Mouse (Mus musculus) hindbrain, embryonic 15.5 days (tissue): Measurements from ENCODE around the gene Ip6k1. TPM values are rescaled to one million over a fixed set of nuclear protein-coding genes. Genes with fewer than 3 reads are reported as not detected.

ENCODE experiments used
- ATAC-seq: fragments of 200-750 bp; cut with Nextera tagmentation; 2 replicates; pipeline ENCODE4 v1.8.0; 2017; ENCODE audit warnings: low read depth, moderate number of reproducible peaks, moderate TSS enrichment; ENCODE audit not compliant: low FRiP score
- H3K27ac ChIP-seq: fragments of 300-500 bp; sonication (generic); replicated peaks from 2 replicates; pipeline ENCODE4 v1.5.1; 2015; ENCODE audit warnings: mild to moderate bottlenecking, inconsistent platforms
- H3K27me3 ChIP-seq: fragments of 300-500 bp; sonication (generic); 2 replicates; pipeline ENCODE4 v1.6.1; 2015; ENCODE audit warnings: control low read depth, inconsistent platforms
- H3K36me3 ChIP-seq: fragments of 300-500 bp; sonication (generic); 2 replicates; pipeline ENCODE4 v1.6.1; 2015; ENCODE audit warnings: control low read depth, inconsistent platforms
- H3K4me1 ChIP-seq: fragments of 300-500 bp; sonication (generic); replicated peaks from 2 replicates; pipeline ENCODE4 v1.6.1; 2015; ENCODE audit warnings: control low read depth, inconsistent platforms
- H3K4me2 ChIP-seq: fragments of 300-500 bp; sonication (generic); 2 replicates; pipeline ENCODE4 v1.6.1; 2015; ENCODE audit warnings: moderate library complexity, mild to moderate bottlenecking, inconsistent platforms
- H3K4me3 ChIP-seq: fragments of 300-500 bp; sonication (generic); 2 replicates; pipeline ENCODE4 v1.5.1; 2015; ENCODE audit warnings: mild to moderate bottlenecking, inconsistent platforms
- H3K9ac ChIP-seq: fragments of 300-500 bp; sonication (generic); 2 replicates; pipeline ENCODE4 v1.6.1; 2015; ENCODE audit warnings: inconsistent platforms
- H3K9me3 ChIP-seq: fragments of 300-500 bp; sonication (generic); 2 replicates; pipeline ENCODE4 v1.6.1; 2016; ENCODE audit warnings: control low read depth, inconsistent platforms
- WGBS: fragments of 180-500 bp; shearing (Covaris S2); methylation state at CpG from one replicate; pipeline ENCODE4 v1.1.7; 2015; 5-methylcytosine and 5-hydroxymethylcytosine counted together
- polyA plus RNA-seq: library from polyadenylated mRNA; unstranded; fragments of >200 nt; fragmentation: Nextera tagmentation; extraction: Ambion mirVana; gene quantifications from 2 replicates; pipeline ENCODE4 v1.2.1, GENCODE M21; 2015

Gene Ip6k1
- polyA plus RNA-seq, 1 experiment from 2014 or later, result 112 TPM

- 90% methylated on average over 7 of the region's 7 CpGs for WGBS
- Histone ChIP-seq H3K4me2 (no peak overlapping the region), H3K27me3 (no peaks in the 10 kb centered on the region), H3K4me3 (no peak overlapping the region), H3K36me3 (peaks cover 8% of the 10 kb centered on the region), H3K27ac (no peak overlapping the region), H3K9ac (no peak overlapping the region), H3K9me3 (no peaks in the 10 kb centered on the region), H3K4me1 (no peaks in the 10 kb centered on the region)
- no peak for ATAC-seq
These were observed 67.2 kb downstream of the Ip6k1 start for GRCm38 (mm10) chr9:108069529-108069928.

DNA sequence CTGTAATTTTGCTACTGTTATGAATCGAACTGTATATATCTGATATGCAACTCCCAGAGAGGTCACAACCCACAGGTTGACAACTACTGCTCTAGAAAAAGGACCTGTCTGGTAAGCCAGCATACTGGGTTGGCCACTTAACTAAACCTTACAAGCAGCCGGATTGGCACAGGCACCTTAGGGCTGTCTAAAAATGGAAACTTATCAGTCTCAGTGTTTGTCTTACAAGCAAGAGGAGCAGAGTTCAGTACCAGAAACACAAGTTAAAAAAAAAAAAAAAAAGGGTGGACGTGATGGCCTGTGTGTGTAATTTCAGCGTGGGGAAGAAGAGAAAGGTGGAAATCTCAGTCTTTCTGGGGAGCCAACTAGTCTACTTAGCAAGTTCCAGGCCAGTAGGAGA lies 69.5 kb downstream of the Ip6k1 start:
- H3K4me3 ChIP-seq, result no peak overlapping the region
- no peak overlapping the region for H3K9ac ChIP-seq
- H3K36me3 ChIP-seq, result peaks cover 8% of the 10 kb centered on the region
- WGBS, result 96% methylated on average over 3 of the region's 4 CpGs
- H3K4me2 ChIP-seq, result no peak overlapping the region
- H3K4me1 ChIP-seq, result no peaks in the 10 kb centered on the region
- no peaks in the 10 kb centered on the region for H3K9me3 ChIP-seq
- ATAC-seq, result no peak
- no peaks in the 10 kb centered on the region for H3K27me3 ChIP-seq
- no peak overlapping the region for H3K27ac ChIP-seq

DNA sequence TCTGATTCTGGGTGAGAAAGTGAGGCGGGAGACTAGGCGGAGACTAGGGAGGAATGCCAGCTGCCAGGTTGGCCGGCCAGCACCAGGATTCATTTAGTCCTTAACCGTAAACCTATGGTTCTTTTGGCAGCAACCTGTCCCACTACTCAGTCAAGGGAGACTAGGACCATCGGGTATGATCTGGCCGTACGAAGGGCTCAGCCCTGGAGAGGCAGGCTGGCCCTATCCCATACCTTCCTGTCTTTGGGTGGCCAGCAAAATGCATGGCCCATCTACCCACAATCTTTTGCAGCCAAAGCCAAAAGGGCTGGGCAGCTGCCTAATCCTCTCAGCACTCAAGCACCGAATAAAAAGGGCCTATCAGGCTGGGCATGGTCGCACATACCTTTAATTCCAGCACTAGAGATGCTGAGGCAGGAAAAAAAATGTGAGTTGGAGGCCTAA lies 70.2 kb downstream of the Ip6k1 start:
- Histone ChIP-seq H3K27ac (no peak overlapping the region), H3K9ac (no peak overlapping the region), H3K4me1 (peaks cover under 1% of the 10 kb centered on the region; the same call in 1 of the 2 replicates), H3K36me3 (peaks cover 8% of the 10 kb centered on the region), H3K4me3 (no peak overlapping the region), H3K4me2 (no peak overlapping the region), H3K9me3 (no peaks in the 10 kb centered on the region), H3K27me3 (no peaks in the 10 kb centered on the region)
- no peak for ATAC-seq
- WGBS, result 75% methylated on average over 9 of the region's 9 CpGs

- H3K9ac ChIP-seq, result no peak overlapping the region
- H3K27me3 ChIP-seq, result no peaks in the 10 kb centered on the region
- peaks cover 8% of the 10 kb centered on the region for H3K4me1 ChIP-seq
- no peak overlapping the region for H3K4me2 ChIP-seq
- ATAC-seq, result no peak
- H3K27ac ChIP-seq, result no peak overlapping the region
- 66% methylated on average over 7 of the region's 7 CpGs for WGBS
- peaks cover 8% of the 10 kb centered on the region for H3K36me3 ChIP-seq
- H3K9me3 ChIP-seq, result no peaks in the 10 kb centered on the region
- H3K4me3 ChIP-seq, result no peak overlapping the region
These were observed 71.0 kb downstream of the Ip6k1 start for GRCm38 (mm10) chr9:108073141-108073930.

DNA sequence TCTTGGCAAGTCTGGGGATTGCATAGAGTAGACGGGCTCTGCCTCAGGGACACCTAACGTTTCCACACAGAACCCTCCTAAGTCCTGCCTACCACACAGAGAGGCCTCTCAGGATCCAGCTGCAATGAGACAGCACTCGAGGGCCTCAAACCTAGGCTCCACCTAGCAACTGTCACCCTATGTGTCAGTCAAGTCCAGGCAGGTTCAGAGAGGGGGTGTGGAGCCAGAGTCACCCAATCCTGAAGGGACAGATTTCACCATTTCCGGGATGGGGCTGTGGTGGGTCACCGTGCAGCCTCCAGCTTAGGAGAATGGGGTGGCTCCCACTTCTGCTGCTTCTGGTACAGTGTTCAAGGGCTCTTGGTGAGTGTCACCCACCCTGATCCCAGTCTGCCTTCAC lies 77.9 kb downstream of the Ip6k1 start, which contains the start of gene Mst1:
Gene Mst1, plus strand, starts transcription at position 269 of the 400 bp plus-strand sequence.
- peaks cover 7% of the 10 kb centered on the region for H3K36me3 ChIP-seq
- H3K9me3 ChIP-seq, result no peaks in the 10 kb centered on the region
- 80% methylated on average over 5 of the region's 5 CpGs for WGBS
- peak within 1 kb of the TSS; percentile 88 for H3K4me2 ChIP-seq
- peak within 1 kb of the TSS; percentile 99 for H3K9ac ChIP-seq
- H3K4me1 ChIP-seq, result peaks cover 29% of the 10 kb centered on the region
- peaks cover 33% of the 10 kb centered on the region for H3K27me3 ChIP-seq
- peak within 1 kb of the TSS; percentile 94 for H3K4me3 ChIP-seq
- ATAC-seq, result no peak
- H3K27ac ChIP-seq, result 0 out of 2 replicates have a peak within 1 kb of the TSS, but pooled peaks have one; percentile 31

DNA sequence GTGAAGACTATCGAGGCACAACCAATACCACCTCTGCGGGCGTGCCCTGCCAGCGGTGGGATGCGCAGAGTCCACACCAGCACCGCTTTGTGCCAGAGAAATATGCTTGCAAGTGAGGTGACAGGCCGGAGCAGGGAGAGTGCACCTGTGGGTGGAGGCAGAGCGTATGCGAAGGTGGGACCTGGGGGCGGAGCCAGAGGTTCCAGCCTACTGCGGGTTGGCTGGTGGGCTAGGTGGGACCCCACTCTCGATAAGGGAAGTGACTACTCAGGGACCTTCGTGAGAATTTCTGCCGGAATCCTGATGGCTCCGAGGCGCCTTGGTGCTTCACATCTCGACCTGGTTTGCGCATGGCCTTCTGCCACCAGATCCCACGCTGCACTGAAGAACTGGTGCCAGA lies 80.2 kb downstream of the Ip6k1 start:
- Histone ChIP-seq H3K27ac (no peak overlapping the region), H3K4me3 (peak overlapping the region; percentile 11), H3K27me3 (peaks cover 33% of the 10 kb centered on the region), H3K4me1 (peaks cover 29% of the 10 kb centered on the region), H3K36me3 (peaks cover 30% of the 10 kb centered on the region), H3K4me2 (peak overlapping the region; percentile 46), H3K9ac (no peak overlapping the region), H3K9me3 (no peaks in the 10 kb centered on the region)
- no peak for ATAC-seq
- 5% methylated on average over 18 of the region's 19 CpGs for WGBS

DNA sequence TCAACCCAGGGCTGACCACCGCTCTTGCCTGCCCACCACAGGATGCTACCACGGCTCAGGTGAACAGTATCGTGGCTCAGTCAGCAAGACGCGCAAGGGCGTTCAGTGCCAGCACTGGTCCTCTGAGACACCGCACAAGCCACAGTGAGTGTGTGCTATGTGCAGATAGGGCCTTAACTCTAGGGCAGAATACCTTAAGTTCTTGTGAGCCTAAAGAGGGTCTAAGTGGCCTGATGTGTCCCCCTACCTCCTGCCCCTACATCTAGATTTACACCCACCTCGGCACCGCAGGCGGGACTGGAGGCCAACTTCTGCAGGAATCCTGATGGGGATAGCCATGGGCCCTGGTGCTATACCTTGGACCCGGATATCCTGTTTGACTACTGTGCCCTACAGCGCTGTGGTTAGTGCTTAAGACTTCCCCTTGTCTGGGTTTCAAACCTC lies 80.7 kb downstream of the Ip6k1 start, which contains the start of gene Rnf123:
Gene Rnf123, minus strand, starts transcription at position 359 of the 444 bp plus-strand sequence.
- Histone ChIP-seq H3K27ac (no peak within 1 kb of the TSS), H3K36me3 (peaks cover 34% of the 10 kb centered on the region), H3K4me3 (peak within 1 kb of the TSS; percentile 11), H3K9ac (no peak within 1 kb of the TSS), H3K4me1 (peaks cover 24% of the 10 kb centered on the region), H3K4me2 (peak within 1 kb of the TSS; percentile 46), H3K27me3 (peaks cover 33% of the 10 kb centered on the region), H3K9me3 (no peaks in the 10 kb centered on the region)
- 40% methylated on average over 12 of the region's 12 CpGs for WGBS
- no peak for ATAC-seq

DNA sequence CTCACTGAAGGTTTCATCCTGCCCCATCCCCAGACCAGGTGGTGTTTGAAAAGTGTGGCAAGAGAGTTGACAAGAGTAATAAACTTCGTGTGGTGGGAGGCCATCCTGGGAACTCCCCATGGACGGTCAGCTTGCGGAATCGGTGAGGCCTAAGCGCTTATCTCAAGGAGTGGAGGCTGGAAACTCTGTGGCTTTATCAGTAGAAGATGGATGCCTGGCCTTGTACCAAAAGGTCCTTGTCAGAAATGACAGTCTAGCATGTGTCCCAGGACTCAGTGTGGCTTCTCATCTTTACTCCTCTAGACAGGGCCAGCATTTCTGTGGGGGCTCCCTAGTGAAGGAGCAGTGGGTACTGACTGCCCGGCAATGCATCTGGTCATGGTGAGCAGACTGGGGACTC lies 81.3 kb downstream of the Ip6k1 start:
- Histone ChIP-seq H3K36me3 (peaks cover 37% of the 10 kb centered on the region), H3K27me3 (peaks cover 33% of the 10 kb centered on the region), H3K4me2 (no peak overlapping the region), H3K27ac (no peak overlapping the region), H3K4me1 (peaks cover 19% of the 10 kb centered on the region), H3K9me3 (no peaks in the 10 kb centered on the region), H3K9ac (no peak overlapping the region), H3K4me3 (no peak overlapping the region)
- no peak for ATAC-seq
- WGBS, result 89% methylated on average over 6 of the region's 6 CpGs

DNA sequence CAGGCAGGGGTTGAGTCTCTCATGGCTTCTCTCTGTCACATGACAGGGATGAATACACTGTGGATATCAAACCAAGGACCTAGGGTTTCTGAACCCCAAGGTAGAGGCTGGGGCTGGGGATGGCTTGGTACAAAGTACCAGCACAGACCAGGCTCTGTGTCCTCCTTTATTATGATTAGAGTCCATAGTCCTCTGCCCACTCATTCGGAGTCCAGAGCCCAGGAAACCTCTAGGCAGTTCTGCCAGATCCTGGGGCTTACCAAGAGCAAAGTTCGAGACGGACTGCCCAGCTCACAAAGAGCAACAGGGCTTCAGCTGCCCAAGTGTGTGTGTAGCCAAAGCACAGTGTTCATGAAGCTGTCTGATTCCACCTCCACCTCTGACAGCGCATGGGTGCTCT lies 83.0 kb downstream of the Ip6k1 start:
- H3K27me3 ChIP-seq, result peaks cover 33% of the 10 kb centered on the region
- H3K4me1 ChIP-seq, result peaks cover 12% of the 10 kb centered on the region
- no peak for ATAC-seq
- no peak overlapping the region for H3K27ac ChIP-seq
- no peak overlapping the region for H3K4me3 ChIP-seq
- H3K9ac ChIP-seq, result no peak overlapping the region
- 93% methylated on average over 4 of the region's 4 CpGs for WGBS
- H3K9me3 ChIP-seq, result no peaks in the 10 kb centered on the region
- peaks cover 47% of the 10 kb centered on the region for H3K36me3 ChIP-seq
- no peak overlapping the region for H3K4me2 ChIP-seq

- H3K27me3 ChIP-seq, result no peaks in the 10 kb centered on the region
- no peak for ATAC-seq
- H3K4me3 ChIP-seq, result no peak overlapping the region
- no peak overlapping the region for H3K9ac ChIP-seq
- H3K36me3 ChIP-seq, result peaks cover 55% of the 10 kb centered on the region
- H3K27ac ChIP-seq, result no peak overlapping the region
- no peaks in the 10 kb centered on the region for H3K9me3 ChIP-seq
- H3K4me1 ChIP-seq, result peaks cover 24% of the 10 kb centered on the region
- WGBS, result 96% methylated on average over 7 of the region's 7 CpGs
- no peak overlapping the region for H3K4me2 ChIP-seq
These were observed 88.4 kb downstream of the Ip6k1 start for GRCm38 (mm10) chr9:108090611-108091120.

- ATAC-seq, result no peak
- peak overlapping the region; percentile 73 for H3K4me3 ChIP-seq
- H3K9me3 ChIP-seq, result no peaks in the 10 kb centered on the region
- WGBS, result 72% methylated on average over 10 of the region's 10 CpGs
- H3K4me1 ChIP-seq, result peaks cover 29% of the 10 kb centered on the region
- peaks cover 37% of the 10 kb centered on the region for H3K36me3 ChIP-seq
- peak overlapping the region; percentile 100 for H3K4me2 ChIP-seq
- 0 out of 2 replicates have a peak overlapping the region, but pooled peaks have one; percentile 77 for H3K27ac ChIP-seq
- no peaks in the 10 kb centered on the region for H3K27me3 ChIP-seq
- H3K9ac ChIP-seq, result peak overlapping the region; percentile 76
These were observed 91.3 kb downstream of the Ip6k1 start for GRCm38 (mm10) chr9:108093586-108093985.

DNA sequence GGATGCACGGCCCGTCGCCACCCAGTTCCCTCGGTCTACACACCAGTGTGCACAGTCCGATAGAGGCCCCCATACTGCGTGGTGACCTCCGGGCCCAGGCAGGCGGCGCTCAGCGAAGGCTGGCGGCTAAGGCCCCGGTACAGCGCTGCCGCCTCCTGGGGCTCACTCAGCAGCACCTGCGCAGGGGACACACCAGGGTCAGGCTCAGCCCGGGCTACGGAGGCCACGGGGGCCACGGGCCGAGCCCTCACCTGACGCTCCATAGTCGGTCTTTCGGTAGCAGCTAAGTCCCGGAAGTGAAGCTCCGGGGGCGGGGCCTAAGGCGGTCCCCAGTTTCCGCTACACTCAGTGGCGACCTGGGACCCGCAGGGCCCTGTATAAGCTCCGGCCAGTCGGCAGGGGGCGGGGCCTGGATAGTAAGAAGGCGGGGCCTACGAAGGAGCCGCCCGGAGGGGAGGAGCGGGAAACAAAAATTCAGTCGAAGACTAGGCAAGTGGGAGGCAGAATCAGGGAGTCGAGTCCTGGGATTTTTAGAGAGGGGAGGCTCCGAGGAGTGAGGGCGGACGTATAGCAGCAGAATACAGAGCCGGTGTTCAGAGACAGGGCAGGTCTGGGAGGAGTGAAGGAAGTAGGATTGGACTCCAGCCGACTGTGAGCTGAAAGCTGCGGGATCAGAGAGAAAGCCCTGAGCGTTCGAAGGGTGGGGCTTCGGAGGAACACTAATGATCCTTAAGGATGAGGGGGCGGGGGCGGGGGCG lies 92.1 kb downstream of the Ip6k1 start, which contains the start of gene Apeh:
Gene Apeh, minus strand, starts transcription at position 423 of the 758 bp plus-strand sequence.
- Histone ChIP-seq H3K36me3 (peaks cover 42% of the 10 kb centered on the region), H3K27ac (peak within 1 kb of the TSS; percentile 77), H3K9ac (peak within 1 kb of the TSS; percentile 76), H3K4me3 (peak within 1 kb of the TSS; percentile 73), H3K27me3 (no peaks in the 10 kb centered on the region), H3K9me3 (no peaks in the 10 kb centered on the region), H3K4me2 (peak within 1 kb of the TSS; percentile 100), H3K4me1 (peaks cover 29% of the 10 kb centered on the region)
- ATAC-seq, result peak; percentile 91
- WGBS, result under 1% methylated on average over 51 of the region's 52 CpGs
